14 mouse cellular contexts compared by ENCODE assay signal in the genomic region with DNA sequence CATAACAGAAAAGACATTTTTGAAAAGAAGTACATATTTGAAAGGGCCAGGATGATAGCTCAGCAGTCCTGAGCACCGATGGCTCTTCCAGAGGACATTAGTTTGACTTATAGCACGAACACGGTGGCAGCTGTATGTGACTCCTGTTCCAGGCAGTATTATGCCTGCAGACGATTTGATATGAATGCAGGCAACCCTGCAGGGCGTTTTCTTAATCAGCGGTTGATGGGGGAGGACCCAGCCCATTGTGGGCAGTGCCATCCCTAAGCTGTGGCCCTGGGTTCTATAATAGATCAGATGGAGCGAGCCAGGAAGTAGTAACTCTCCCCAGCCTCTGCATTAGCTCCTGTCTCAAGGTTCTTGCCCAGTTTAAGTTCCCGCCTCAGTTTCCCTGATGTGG.
"Had no signal": no experiment of that assay in that cellular context is flagged by ENCODE, and none has a peak within 500 bp of the region (broad histone marks: within the 10 kb centered on the region; RNA-seq: fewer than 3 reads in every experiment).

No protein-coding gene starts in this region.

- ATAC-seq: hindbrain, postnatal 0 days; lung, postnatal 0 days had no signal

- H3K36me3 ChIP-seq: limb, embryonic 10.5 days; midbrain, embryonic 10.5 days; neural tube, embryonic 12.5 days had no signal

- H3K27me3 ChIP-seq: neural tube, embryonic 12.5 days had no signal

- H3K9ac ChIP-seq: neural tube, embryonic 12.5 days had no signal

- H3K4me2 ChIP-seq: neural tube, embryonic 12.5 days had no signal

- DNase-seq: kidney, adult 18-20 months; kidney, postnatal 10 days; kidney, postnatal 4 days; lung, adult 2 months; lung, postnatal 4 days; midbrain, embryonic 14.5 days; right cerebral cortex, postnatal 4 days; thymus, postnatal 4 days had no signal

- H3K27ac ChIP-seq: hindbrain, postnatal 0 days; layer of hippocampus, adult 2 months; limb, embryonic 10.5 days; midbrain, embryonic 10.5 days; neural tube, embryonic 12.5 days had no signal

- H3K9me3 ChIP-seq: limb, embryonic 10.5 days; midbrain, embryonic 10.5 days; neural tube, embryonic 12.5 days had no signal

- H3K4me3 ChIP-seq: layer of hippocampus, adult 2 months; limb, embryonic 10.5 days; midbrain, embryonic 10.5 days; neural tube, embryonic 12.5 days had no signal
